In the genomic region with DNA sequence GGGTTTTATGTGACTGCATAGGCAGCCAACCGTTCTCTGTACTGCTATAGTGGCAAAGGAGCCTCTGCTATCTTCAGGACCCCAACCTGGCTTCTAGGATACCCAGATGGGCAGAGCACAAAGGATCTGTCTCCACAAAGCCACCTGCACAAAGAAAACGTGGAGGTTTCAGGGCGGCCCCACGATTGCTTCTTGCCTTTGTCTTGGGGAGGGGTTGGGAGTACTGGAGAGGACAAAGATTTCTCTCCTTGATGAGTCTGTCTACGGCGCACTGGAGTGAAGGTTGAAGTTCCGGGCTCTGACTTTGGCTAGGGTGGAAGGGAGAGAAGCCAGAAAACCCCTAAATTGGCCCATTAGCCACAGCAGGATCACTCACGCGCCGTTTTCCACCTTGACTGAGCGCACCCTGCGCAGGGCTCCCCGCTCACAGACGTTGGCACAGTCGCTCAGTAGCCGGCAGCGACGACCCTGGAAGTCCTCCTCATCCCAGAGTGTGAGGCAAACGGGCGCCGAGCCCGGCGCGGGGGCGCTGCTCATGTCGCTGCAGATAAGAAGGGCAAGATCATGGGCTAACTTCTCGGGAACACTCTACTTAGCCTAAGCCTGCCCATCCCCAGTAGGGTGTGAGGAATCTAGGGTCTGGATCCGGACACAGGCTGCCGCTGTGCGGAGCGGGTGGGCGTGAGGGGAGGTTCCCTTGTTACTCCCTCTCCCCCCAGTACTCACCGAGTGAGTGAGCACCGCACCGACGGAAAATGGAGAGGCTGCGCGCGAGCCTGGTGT, we compare ENCODE assay signal across 12 mouse cellular contexts. TPM values are rescaled to one million over a fixed set of nuclear protein-coding genes. Genes with fewer than 3 reads are reported as not detected.
A peak's percentile ranks its signal among the peaks of the same experiment; 100 is the strongest.
DNase-seq lines count a peak whose midpoint lies in the region; ATAC-seq and TF ChIP-seq lines count a peak whose summit lies in the region.
"Had no signal": no experiment of that assay in that cellular context is flagged by ENCODE, and none has a peak within 500 bp of the region (broad histone marks: within the 10 kb centered on the region; RNA-seq: fewer than 3 reads in every experiment).

No protein-coding gene starts in this region.

- DNase-seq in CH12.LX (ENCODE audit: extremely low read depth): no peak
- no peak for DNase-seq in gastrocnemius, postnatal 14 days
- DNase-seq in lung, postnatal 14 days: no peak
- DNase-seq in layer of hippocampus, adult 11-12 months (ENCODE audit: low spot score): no peak

- H3K79me2 ChIP-seq in CH12.LX (replicated peaks; ENCODE audit: control insufficient read depth, extremely low read depth, insufficient read depth, poor library complexity, severe bottlenecking): no peaks in the 10 kb centered on the region

- in situ Hi-C loops in CH12.LX (cut with MboI; ENCODE audit: low pct_ligation_motif_present, low pct_unique_long_range_greater_than_20kb, low sequenced_read_pairs): no loop called here

- TF ChIP-seq CTCF in CH12.LX (conservative IDR thresholded peaks at IDR 0.05 in 1 of 2, IDR thresholded peaks at IDR 0.05 in 1 of 2; ENCODE audit: low read depth in 2 of 2, low read length in 2 of 2) (no peak), E14TG2a.4 (conservative IDR thresholded peaks at IDR 0.05; ENCODE audit: low read length) (no peak)

- H3K4me3 ChIP-seq in CH12.LX (replicated peaks in 1 of 3; ENCODE audit: low read depth in 2 of 3, low read length in 2 of 3, poor library complexity in 1 of 3) (no peak overlapping the region), E14TG2a.4 (replicated peaks; ENCODE audit: low read length) (peak overlapping the region; percentile 72)
- peak overlapping the region; percentile 15 for H3K4me3 ChIP-seq in hindbrain, embryonic 12.5 days
- peak overlapping the region; percentile 32 for H3K4me3 ChIP-seq in midbrain, embryonic 13.5 days (replicated peaks)
- H3K4me3 ChIP-seq: lung, embryonic 15.5 days had no signal

- H3K27me3 ChIP-seq in CH12.LX (replicated peaks) (peaks cover 23% of the 10 kb centered on the region), E14TG2a.4 (ENCODE audit: insufficient read depth, low read length) (peaks cover 94% of the 10 kb centered on the region)
- H3K27me3 ChIP-seq in hindbrain, embryonic 12.5 days: peaks cover 98% of the 10 kb centered on the region
- peaks cover 95% of the 10 kb centered on the region for H3K27me3 ChIP-seq in midbrain, embryonic 13.5 days

- no peak overlapping the region for H3K9ac ChIP-seq in CH12.LX (ENCODE audit: insufficient read depth, low read depth)
- H3K9ac ChIP-seq in hindbrain, embryonic 12.5 days: no peak overlapping the region
- no peak overlapping the region; the same call in 1 of the 2 replicates for H3K9ac ChIP-seq in midbrain, embryonic 13.5 days (replicated peaks)
- H3K9ac ChIP-seq: lung, embryonic 15.5 days had no signal

- no peak for TF ChIP-seq RAD21 in CH12.LX (IDR thresholded peaks at IDR 0.05; ENCODE audit: low read depth, low read length)

- no peak for TF ChIP-seq EP300 in CH12.LX (IDR thresholded peaks at IDR 0.05; ENCODE audit: low read length)

- dilution Hi-C loops in CH12.LX (cut with MboI; ENCODE audit: extremely low pct_ligation_motif_present, extremely low pct_unique_long_range_greater_than_20kb, low sequenced_read_pairs): no loop called here

- H3K36me3 ChIP-seq in CH12.LX (replicated peaks in 1 of 2; ENCODE audit: control insufficient read depth in 1 of 2, insufficient read depth in 1 of 2, low read length in 1 of 2) (no peaks in the 10 kb centered on the region), E14TG2a.4 (ENCODE audit: insufficient read depth, low read length) (no peaks in the 10 kb centered on the region)
- H3K36me3 ChIP-seq in hindbrain, embryonic 12.5 days: no peaks in the 10 kb centered on the region
- no peaks in the 10 kb centered on the region for H3K36me3 ChIP-seq in midbrain, embryonic 13.5 days
- H3K36me3 ChIP-seq: lung, embryonic 15.5 days had no signal

- H3K9me3 ChIP-seq in CH12.LX (replicated peaks; ENCODE audit: low read length): no peaks in the 10 kb centered on the region
- no peaks in the 10 kb centered on the region for H3K9me3 ChIP-seq in E14TG2a.4 (ENCODE audit: low read length)
- no peaks in the 10 kb centered on the region for H3K9me3 ChIP-seq in hindbrain, embryonic 12.5 days (replicated peaks)
- no peaks in the 10 kb centered on the region for H3K9me3 ChIP-seq in midbrain, embryonic 13.5 days
- H3K9me3 ChIP-seq: lung, embryonic 15.5 days had no signal

- H3K27ac ChIP-seq in CH12.LX (ENCODE audit: insufficient read depth, low read depth): no peak overlapping the region
- no peak overlapping the region for H3K27ac ChIP-seq in hindbrain, embryonic 12.5 days
- H3K27ac ChIP-seq in midbrain, embryonic 13.5 days: no peak overlapping the region
- H3K27ac ChIP-seq: lung, embryonic 15.5 days had no signal

- intact Hi-C loops in gastrocnemius, postnatal 14 days (cut with DNase I; ENCODE audit: low total_unique reads): no loop called here

- H3K4me1 ChIP-seq in CH12.LX (ENCODE audit: control insufficient read depth in 1 of 2, insufficient read depth in 2 of 2) (peaks cover 27 to 55% of the 10 kb centered on the region in 2 experiments), E14TG2a.4 (replicated peaks; ENCODE audit: low read depth, low read length) (peaks cover 43% of the 10 kb centered on the region)
- peaks cover 26% of the 10 kb centered on the region for H3K4me1 ChIP-seq in hindbrain, embryonic 12.5 days
- peaks cover 21% of the 10 kb centered on the region for H3K4me1 ChIP-seq in midbrain, embryonic 13.5 days (replicated peaks)
- H3K4me1 ChIP-seq: lung, embryonic 15.5 days had no signal

- H3K4me2 ChIP-seq in CH12.LX (ENCODE audit: insufficient read depth, low read depth, poor library complexity, severe bottlenecking): 0 out of 2 replicates have a peak overlapping the region, but pooled peaks have one; percentile 25
- H3K4me2 ChIP-seq in hindbrain, embryonic 12.5 days (replicated peaks): peak overlapping the region; percentile 34
- H3K4me2 ChIP-seq in midbrain, embryonic 13.5 days (replicated peaks): peak overlapping the region; percentile 53
- H3K4me2 ChIP-seq: lung, embryonic 15.5 days had no signal

- ATAC-seq in hindbrain, embryonic 12.5 days (ENCODE audit: low FRiP score): 0 out of 2 replicates have a peak, but pooled peaks have one; percentile 15
- peak; percentile 57 for ATAC-seq in midbrain, embryonic 13.5 days
- ATAC-seq: inflammation-experienced regulatory T-cells, adult 6 months had no signal

- TF ChIP-seq POLR2A in CH12.LX (IDR thresholded peaks at IDR 0.05; ENCODE audit: low read depth, low read length): no peak

- WGBS in hindbrain, embryonic 12.5 days: 2% methylated on average over 39 of the region's 39 CpGs
- WGBS in midbrain, embryonic 13.5 days: 2% methylated on average over 39 of the region's 39 CpGs

TF ChIP-seq in CH12.LX, 34 proteins besides CTCF, POLR2A, EP300 and RAD21 (continues in another document):
- TF ChIP-seq MAX (IDR thresholded peaks at IDR 0.05; ENCODE audit: low read length): no peak
- no peak for TF ChIP-seq USF1 (IDR thresholded peaks at IDR 0.05; ENCODE audit: low read depth, low read length)
- TF ChIP-seq ZKSCAN1 (IDR thresholded peaks at IDR 0.05; ENCODE audit: borderline replicate concordance, low read depth, low read length): no peak
- TF ChIP-seq KAT2A (IDR thresholded peaks at IDR 0.05; ENCODE audit: insufficient replicate concordance, low read length): no peak
- TF ChIP-seq MYC (IDR thresholded peaks at IDR 0.05; ENCODE audit: low read depth, low read length): no peak
- no peak for TF ChIP-seq SMC3 (IDR thresholded peaks at IDR 0.05; ENCODE audit: low read depth, low read length)
- no peak for TF ChIP-seq E2F4 (IDR thresholded peaks at IDR 0.05; ENCODE audit: insufficient replicate concordance, low read depth, low read length)
- no peak for TF ChIP-seq JUN (IDR thresholded peaks at IDR 0.05; ENCODE audit: insufficient read depth, low read depth, low read length)
- no peak for TF ChIP-seq RCOR1 (conservative IDR thresholded peaks at IDR 0.05; ENCODE audit: low read depth, low read length)
- no peak for TF ChIP-seq USF2 (conservative IDR thresholded peaks at IDR 0.05; ENCODE audit: low read depth, low read length)

RNA-seq across cellular contexts. Expression of a gene that starts 0.4 kb away (rescaled TPM):
- 0.55 TPM in 1 of 2 replicates, not detected in the other for total RNA-seq in CH12.LX (2012; rRNA removed)
- not detected in 2 replicates for total RNA-seq in CH12.LX (2014; rRNA removed)
- polyA plus RNA-seq in CH12.LX (2012; ENCODE audit: insufficient read length, low read depth): 0.30 and 0.78 TPM in 2 replicates
- polyA plus RNA-seq in hindbrain, embryonic 12.5 days (2016; fragmentation: Nextera tagmentation; extraction: Ambion mirVana): 1.6 and 2.8 TPM in 2 replicates
- 0.64 and 1.9 TPM in 2 replicates for polyA plus RNA-seq in midbrain, embryonic 13.5 days (2015; fragmentation: Nextera tagmentation; extraction: Ambion mirVana)
- not detected for total RNA-seq in gastrocnemius, postnatal 14 days (2021)
- total RNA-seq: gastrocnemius, adult 8-10 months; left cerebral cortex, postnatal 10 days had no signal
- polyA plus RNA-seq: inflammation-experienced regulatory T-cells, adult 6 months; lung, embryonic 15.5 days; Patski had no signal

RNA-seq across cellular contexts. Expression of a gene that starts 7.3 kb away (rescaled TPM):
- total RNA-seq in CH12.LX (2012; rRNA removed) (not detected in 2 replicates), CH12.LX (2014; rRNA removed) (not detected in 2 replicates)
- not detected in 2 replicates for polyA plus RNA-seq in CH12.LX (2012; ENCODE audit: insufficient read length, low read depth)
- 7.0 and 7.6 TPM in 2 replicates for polyA plus RNA-seq in hindbrain, embryonic 12.5 days (2016; fragmentation: Nextera tagmentation; extraction: Ambion mirVana)
- 1.8 and 5.1 TPM in 2 replicates for polyA plus RNA-seq in midbrain, embryonic 13.5 days (2015; fragmentation: Nextera tagmentation; extraction: Ambion mirVana)
- total RNA-seq in gastrocnemius, postnatal 14 days (2021): not detected
- total RNA-seq: gastrocnemius, adult 8-10 months; left cerebral cortex, postnatal 10 days had no signal
- polyA plus RNA-seq: inflammation-experienced regulatory T-cells, adult 6 months; lung, embryonic 15.5 days; Patski had no signal

RNA-seq across cellular contexts. Expression of a gene that starts 37.8 kb away (rescaled TPM):
- total RNA-seq in CH12.LX (2012; rRNA removed): 0.04 TPM in 1 of 2 replicates, not detected in the other
- total RNA-seq in CH12.LX (2014; rRNA removed): not detected in 2 replicates
- 0.23 and 0.24 TPM in 2 replicates for polyA plus RNA-seq in CH12.LX (2012; ENCODE audit: insufficient read length, low read depth)
- 6.9 and 7.5 TPM in 2 replicates for polyA plus RNA-seq in hindbrain, embryonic 12.5 days (2016; fragmentation: Nextera tagmentation; extraction: Ambion mirVana)
- polyA plus RNA-seq in midbrain, embryonic 13.5 days (2015; fragmentation: Nextera tagmentation; extraction: Ambion mirVana): 4.8 and 7.1 TPM in 2 replicates
- under 1 TPM in 1 of 2 experiments, not detected in 1; 0.06 TPM for total RNA-seq in gastrocnemius, postnatal 14 days (2021)
- total RNA-seq: gastrocnemius, adult 8-10 months had no signal
- polyA plus RNA-seq: inflammation-experienced regulatory T-cells, adult 6 months; lung, embryonic 15.5 days; Patski had no signal

RNA-seq across cellular contexts. Expression of a gene that starts 42.9 kb away (rescaled TPM):
- total RNA-seq in CH12.LX (2012; rRNA removed): not detected in 2 replicates
- total RNA-seq in CH12.LX (2014; rRNA removed): 0.04 TPM in 1 of 2 replicates, not detected in the other
- not detected in 2 replicates for polyA plus RNA-seq in CH12.LX (2012; ENCODE audit: insufficient read length, low read depth)
- polyA plus RNA-seq in hindbrain, embryonic 12.5 days (2016; fragmentation: Nextera tagmentation; extraction: Ambion mirVana): 0.85 and 1.9 TPM in 2 replicates
- 0.24 and 0.42 TPM in 2 replicates for polyA plus RNA-seq in midbrain, embryonic 13.5 days (2015; fragmentation: Nextera tagmentation; extraction: Ambion mirVana)
- total RNA-seq in gastrocnemius, postnatal 14 days (2021): not detected
- total RNA-seq: gastrocnemius, adult 8-10 months had no signal
- polyA plus RNA-seq: inflammation-experienced regulatory T-cells, adult 6 months; Patski had no signal

RNA-seq across cellular contexts. Expression of a gene that starts 58.9 kb away (rescaled TPM):
- total RNA-seq in CH12.LX (2012; rRNA removed) (not detected in 2 replicates), CH12.LX (2014; rRNA removed) (not detected in 2 replicates)
- polyA plus RNA-seq in CH12.LX (2012; ENCODE audit: insufficient read length, low read depth): not detected in 2 replicates
- 0.14 and 0.83 TPM in 2 replicates for polyA plus RNA-seq in hindbrain, embryonic 12.5 days (2016; fragmentation: Nextera tagmentation; extraction: Ambion mirVana)
- polyA plus RNA-seq in midbrain, embryonic 13.5 days (2015; fragmentation: Nextera tagmentation; extraction: Ambion mirVana): 0.13 and 0.26 TPM in 2 replicates
- total RNA-seq in gastrocnemius, postnatal 14 days (2021): under 1 TPM; 0.10 to 0.20 TPM
- polyA plus RNA-seq: inflammation-experienced regulatory T-cells, adult 6 months had no signal

Comparison
In these comparisons a context has a peak if more than half of its experiments do, and no peak if none do; other contexts are left out.
1. H3K4me3 ChIP-seq: peak in E14TG2a.4 (single experiment), hindbrain, embryonic 12.5 days (single experiment) and midbrain, embryonic 13.5 days (single experiment); none in CH12.LX (0 of 3).
2. Peak in every context shown above with its lines, with median percentiles within 50 percentile points of each other: H3K4me2 ChIP-seq.